Mouse (Mus musculus): ENCODE results near the gene Acta2.

DNA sequence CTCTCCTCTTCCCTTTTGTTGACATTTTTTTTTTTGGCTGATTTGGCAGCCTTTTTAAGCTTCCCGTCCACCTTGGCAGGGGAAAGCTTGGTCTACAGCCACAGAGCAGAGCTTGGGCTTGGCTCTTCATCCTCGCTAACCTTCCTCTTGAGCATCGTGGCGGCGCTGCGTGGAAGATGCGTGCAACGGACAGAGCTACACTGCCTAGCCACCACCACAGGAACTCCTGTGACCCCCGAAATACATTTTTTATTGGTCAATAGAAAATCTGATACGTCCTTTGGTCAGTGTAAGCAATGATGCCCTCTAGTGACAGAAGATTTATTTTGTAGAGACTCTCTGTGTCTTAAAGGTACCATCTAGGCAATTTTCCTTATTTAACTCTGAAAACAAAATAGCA, 29.0 kb upstream of the Acta2 start:
- TF ChIP-seq CTCF (IDR thresholded peaks at IDR 0.05; ENCODE audit: insufficient read depth, low read depth, low read length) = no peak
- TF ChIP-seq POLR2A (IDR thresholded peaks at IDR 0.05; ENCODE audit: insufficient read depth, low read depth, low read length) = no peak

All from olfactory bulb, adult 2 months (tissue).